Mouse (Mus musculus): ENCODE results near the gene Slc35f1.

GRCm38 (mm10) chr10:52996886-52997285 is 306.6 kb downstream of the Slc35f1 start:
- TF ChIP-seq GATA1 (IDR thresholded peaks at IDR 0.05; ENCODE audit: borderline replicate concordance, low read length) = no peak
- no peak for TF ChIP-seq FLI1 (IDR thresholded peaks at IDR 0.05; ENCODE audit: low read length)
